Mouse (Mus musculus): Measurements from ENCODE around the gene Ms4a1. TPM values are rescaled to one million over a fixed set of nuclear protein-coding genes. Genes with fewer than 3 reads are reported as not detected.

Ms4a1 gene
- 0.53 TPM for polyA plus RNA-seq (2014; fragmentation: Illumina TruSeq; extraction: RNeasy Lipid Tissue Mini Kit (QIAGEN cat#74804); ENCODE audit: low read depth, low replicate concordance)

GRCm38 (mm10) chr19:11266052-11266845 is at the start of gene Ms4a1:
Gene Ms4a1 (minus strand): TSS chr19:11266241.

GRCm38 (mm10) chr19:11314354-11314753 is 48.3 kb upstream of the Ms4a1 start, which contains the start of gene Ms4a14:
Gene Ms4a14 (minus strand): TSS chr19:11314454.

GRCm38 (mm10) chr19:11283773-11284172 is 17.7 kb upstream of the Ms4a1 start, which contains the start of gene Ms4a5:
Gene Ms4a5 (minus strand): TSS chr19:11283873.

GRCm38 (mm10) chr19:11232348-11232747 is 33.7 kb downstream of the Ms4a1 start, which contains the start of gene Ms4a12:
Gene Ms4a12 (minus strand): TSS chr19:11232448.

Other genes starting within 250 kb of the Ms4a1 start
- not detected for gene Ms4a18, start 248.2 kb downstream of the Ms4a1 start, polyA plus RNA-seq (2014; fragmentation: Illumina TruSeq; extraction: RNeasy Lipid Tissue Mini Kit (QIAGEN cat#74804); ENCODE audit: low read depth, low replicate concordance)
- gene Ms4a8a, start 185.1 kb downstream of the Ms4a1 start, polyA plus RNA-seq (2014; fragmentation: Illumina TruSeq; extraction: RNeasy Lipid Tissue Mini Kit (QIAGEN cat#74804); ENCODE audit: low read depth, low replicate concordance), result not detected
- gene 1700017D01Rik, start 135.4 kb downstream of the Ms4a1 start, polyA plus RNA-seq (2014; fragmentation: Illumina TruSeq; extraction: RNeasy Lipid Tissue Mini Kit (QIAGEN cat#74804); ENCODE audit: low read depth, low replicate concordance), result not detected
- gene 1700025F22Rik, start 100.9 kb downstream of the Ms4a1 start, polyA plus RNA-seq (2014; fragmentation: Illumina TruSeq; extraction: RNeasy Lipid Tissue Mini Kit (QIAGEN cat#74804); ENCODE audit: low read depth, low replicate concordance), result not detected
- gene Ms4a13, start 69.5 kb downstream of the Ms4a1 start, polyA plus RNA-seq (2014; fragmentation: Illumina TruSeq; extraction: RNeasy Lipid Tissue Mini Kit (QIAGEN cat#74804); ENCODE audit: low read depth, low replicate concordance), result not detected
- not detected for gene Ms4a12, start 33.8 kb downstream of the Ms4a1 start, polyA plus RNA-seq (2014; fragmentation: Illumina TruSeq; extraction: RNeasy Lipid Tissue Mini Kit (QIAGEN cat#74804); ENCODE audit: low read depth, low replicate concordance)
- not detected for gene Ms4a5, start 17.6 kb upstream of the Ms4a1 start, polyA plus RNA-seq (2014; fragmentation: Illumina TruSeq; extraction: RNeasy Lipid Tissue Mini Kit (QIAGEN cat#74804); ENCODE audit: low read depth, low replicate concordance)
- gene Ms4a14, start 48.2 kb upstream of the Ms4a1 start, polyA plus RNA-seq (2014; fragmentation: Illumina TruSeq; extraction: RNeasy Lipid Tissue Mini Kit (QIAGEN cat#74804); ENCODE audit: low read depth, low replicate concordance), result 0.53 TPM
- gene Ms4a7, start 69.9 kb upstream of the Ms4a1 start, polyA plus RNA-seq (2014; fragmentation: Illumina TruSeq; extraction: RNeasy Lipid Tissue Mini Kit (QIAGEN cat#74804); ENCODE audit: low read depth, low replicate concordance), result 3.0 TPM
- 0.61 TPM for gene Ms4a4a, start 109.3 kb upstream of the Ms4a1 start, polyA plus RNA-seq (2014; fragmentation: Illumina TruSeq; extraction: RNeasy Lipid Tissue Mini Kit (QIAGEN cat#74804); ENCODE audit: low read depth, low replicate concordance)
- gene Ms4a4c, start 138.5 kb upstream of the Ms4a1 start, polyA plus RNA-seq (2014; fragmentation: Illumina TruSeq; extraction: RNeasy Lipid Tissue Mini Kit (QIAGEN cat#74804); ENCODE audit: low read depth, low replicate concordance), result 1.3 TPM
- gene Ms4a4b, start 177.3 kb upstream of the Ms4a1 start, polyA plus RNA-seq (2014; fragmentation: Illumina TruSeq; extraction: RNeasy Lipid Tissue Mini Kit (QIAGEN cat#74804); ENCODE audit: low read depth, low replicate concordance), result 1.1 TPM
- 4.2 TPM for gene Ms4a6c, start 203.1 kb upstream of the Ms4a1 start, polyA plus RNA-seq (2014; fragmentation: Illumina TruSeq; extraction: RNeasy Lipid Tissue Mini Kit (QIAGEN cat#74804); ENCODE audit: low read depth, low replicate concordance)
- gene Gm8369, start 219.7 kb upstream of the Ms4a1 start, polyA plus RNA-seq (2014; fragmentation: Illumina TruSeq; extraction: RNeasy Lipid Tissue Mini Kit (QIAGEN cat#74804); ENCODE audit: low read depth, low replicate concordance), result not detected